Comparison of ENCODE assay signal across 11 mouse cellular contexts in genomic region chr8:94574159-94574907, GRCm38 (mm10). TPM values are rescaled to one million over a fixed set of nuclear protein-coding genes. Genes with fewer than 3 reads are reported as not detected.
A peak's percentile ranks its signal among the peaks of the same experiment; 100 is the strongest.
DNase-seq lines count a peak whose midpoint lies in the region; ATAC-seq lines count a peak whose summit lies in the region.
"Had no signal": no experiment of that assay in that cellular context is flagged by ENCODE, and none has a peak within 500 bp of the region (broad histone marks: within the 10 kb centered on the region; RNA-seq: fewer than 3 reads in every experiment).

No protein-coding gene starts in this region.

- peaks cover 4% of the 10 kb centered on the region; the same call in 1 of the 2 replicates for H3K4me1 ChIP-seq in neural tube, embryonic 13.5 days (replicated peaks)
- H3K4me1 ChIP-seq: stomach, embryonic 15.5 days had no signal

- WGBS in neural tube, embryonic 13.5 days: 69% methylated on average over 16 of the region's 16 CpGs

- no peak for DNase-seq in neural tube, embryonic 10.5 days (ENCODE audit: extremely low spot score, low spot score)
- DNase-seq in frontal cortex, postnatal 14 days (ENCODE audit: low spot score in 2 of 2): peak; percentile 65 to 71
- peak; percentile 61 to 80 for DNase-seq in left cerebral cortex, adult 9 months (ENCODE audit: low spot score in 2 of 2)
- peak; percentile 80 for DNase-seq in telencephalon, adult 2 months (ENCODE audit: low read depth, low spot score)
- no peak for DNase-seq in adrenal gland, postnatal 10 days
- no peak for DNase-seq in kidney, postnatal 4 days
- no peak for DNase-seq in kidney, adult 18-20 months
- DNase-seq: adrenal gland, postnatal 14 days had no signal

- H3K27ac ChIP-seq in neural tube, embryonic 13.5 days (replicated peaks): peak overlapping the region; percentile 76
- H3K27ac ChIP-seq: stomach, embryonic 15.5 days had no signal

- peak; percentile 87 for ATAC-seq in neural tube, embryonic 13.5 days (ENCODE audit: low read depth)

- peaks cover 74% of the 10 kb centered on the region for H3K36me3 ChIP-seq in neural tube, embryonic 13.5 days

- no peak overlapping the region for H3K9ac ChIP-seq in neural tube, embryonic 13.5 days
- H3K9ac ChIP-seq: stomach, embryonic 15.5 days had no signal

- no peak overlapping the region for H3K4me2 ChIP-seq in neural tube, embryonic 13.5 days
- H3K4me2 ChIP-seq: liver, embryonic 11.5 days; stomach, embryonic 15.5 days had no signal

- no peaks in the 10 kb centered on the region for H3K27me3 ChIP-seq in neural tube, embryonic 13.5 days
- H3K27me3 ChIP-seq: stomach, embryonic 15.5 days had no signal

- H3K4me3 ChIP-seq in neural tube, embryonic 13.5 days: no peak overlapping the region
- H3K4me3 ChIP-seq: stomach, embryonic 15.5 days had no signal

- H3K9me3 ChIP-seq in neural tube, embryonic 13.5 days: no peaks in the 10 kb centered on the region
- H3K9me3 ChIP-seq: stomach, embryonic 15.5 days had no signal

RNA-seq across cellular contexts. Expression of gene Rspry1, which starts 27.4 kb away (rescaled TPM):
- 54.0 and 54.1 TPM in 2 replicates for polyA plus RNA-seq in neural tube, embryonic 13.5 days (2015; fragmentation: Nextera tagmentation; extraction: Ambion mirVana)
- total RNA-seq in adrenal gland, postnatal 10 days (2021): 10 to 100 TPM; 20.2 to 23.8 TPM

RNA-seq across cellular contexts. Expression of gene Fam192a, which starts 27.5 kb away (rescaled TPM):
- polyA plus RNA-seq in neural tube, embryonic 13.5 days (2015; fragmentation: Nextera tagmentation; extraction: Ambion mirVana): 80.5 and 97.9 TPM in 2 replicates
- total RNA-seq in adrenal gland, postnatal 10 days (2021): 10 to 100 TPM; 32.2 to 40.6 TPM

RNA-seq across cellular contexts. Expression of gene Cpne2, which starts 41.5 kb away (rescaled TPM):
- polyA plus RNA-seq in neural tube, embryonic 13.5 days (2015; fragmentation: Nextera tagmentation; extraction: Ambion mirVana): 21.1 and 22.0 TPM in 2 replicates
- 10 to 100 TPM; 12.6 to 16.6 TPM for total RNA-seq in adrenal gland, postnatal 10 days (2021)

Comparison
In these comparisons a context has a peak if more than half of its experiments do, and no peak if none do; other contexts are left out.
1. DNase-seq: peak in frontal cortex, postnatal 14 days (2 of 2), left cerebral cortex, adult 9 months (2 of 2) and telencephalon, adult 2 months (single experiment); none in neural tube, embryonic 10.5 days (single experiment), adrenal gland, postnatal 10 days (single experiment), kidney, postnatal 4 days (0 of 2) and kidney, adult 18-20 months (single experiment).